Mouse (Mus musculus) lung, postnatal 36 days (tissue): Measurements from ENCODE around the gene Hmga1.

Source experiments
- DNase-seq: peaks from one replicate; pipeline ENCODE4 v3.0.0; 2022; ENCODE audit warnings: mixed read lengths

Hmga1 gene

DNA sequence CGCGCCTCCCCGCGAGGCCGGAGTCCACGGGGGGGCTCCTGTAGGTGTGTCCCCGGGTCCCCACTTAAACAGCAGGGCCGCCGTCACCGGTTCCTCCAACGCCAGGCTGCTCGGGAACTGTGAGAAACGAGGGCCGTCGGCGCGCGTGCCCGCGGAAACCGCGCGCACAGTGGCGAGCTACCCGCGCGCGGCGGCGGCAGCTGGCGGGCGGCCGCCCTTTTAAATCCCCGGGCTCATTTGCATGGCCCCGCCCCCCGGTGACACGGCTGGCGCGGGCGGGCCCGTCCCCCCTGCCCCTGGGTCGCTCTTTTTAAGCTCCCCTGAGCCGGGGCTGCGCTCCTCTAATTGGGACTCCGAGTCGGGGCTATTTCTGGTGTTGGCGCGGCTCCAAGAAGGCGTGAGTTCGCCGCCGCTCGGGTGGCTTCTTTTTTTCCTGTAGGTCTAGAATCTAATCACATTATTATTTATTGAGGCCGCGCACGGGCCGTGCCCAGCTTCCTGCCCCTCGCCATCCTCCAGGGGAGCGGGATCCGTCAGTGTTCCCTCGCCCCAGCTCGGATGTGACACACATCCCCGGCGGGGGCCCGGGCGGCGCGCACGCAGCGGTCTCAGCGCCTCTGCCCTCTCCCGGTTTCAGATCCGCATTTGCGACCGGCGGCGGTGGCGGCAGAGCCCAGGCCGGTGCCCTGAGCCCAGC, at the start of gene Hmga1:
Gene Hmga1, plus strand, starts transcription at position 183 of the 697 bp plus-strand sequence.
- peak; percentile 85 for DNase-seq

DNA sequence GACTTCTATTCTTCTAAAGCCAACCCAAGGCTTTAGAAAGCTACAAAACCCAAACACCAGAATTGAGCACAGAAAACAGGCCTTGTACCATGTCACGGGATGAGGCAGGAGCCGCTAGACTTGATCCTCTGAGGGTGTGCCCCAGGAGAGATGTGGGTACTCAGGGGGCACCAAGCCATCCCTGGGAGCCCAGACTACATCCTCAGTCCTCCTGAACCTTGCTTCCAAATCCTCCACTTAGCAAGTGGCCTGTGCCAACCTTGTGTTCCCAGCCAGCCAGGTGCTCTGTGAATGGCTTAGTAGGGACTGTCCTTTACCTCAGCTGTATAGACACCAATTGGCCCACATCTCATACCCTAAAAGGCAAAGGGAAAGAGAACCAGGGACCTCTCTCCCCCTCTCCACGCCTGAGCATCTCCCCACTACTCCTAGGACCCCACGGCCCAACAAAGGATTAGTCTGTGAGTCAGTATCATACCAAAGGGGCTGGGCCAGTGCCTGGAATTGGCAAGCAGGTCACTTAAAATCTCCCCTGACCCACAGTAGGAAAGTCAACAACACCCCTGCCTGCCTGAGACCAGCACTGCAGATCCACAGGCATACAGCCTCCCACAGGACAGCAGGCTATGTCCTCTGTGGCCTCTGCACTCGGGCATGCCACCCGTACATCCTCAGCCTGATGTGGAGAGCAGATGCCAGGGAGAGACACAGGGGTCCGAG, 49.3 kb upstream of the Hmga1 start:
- DNase-seq, result no peak

DNA sequence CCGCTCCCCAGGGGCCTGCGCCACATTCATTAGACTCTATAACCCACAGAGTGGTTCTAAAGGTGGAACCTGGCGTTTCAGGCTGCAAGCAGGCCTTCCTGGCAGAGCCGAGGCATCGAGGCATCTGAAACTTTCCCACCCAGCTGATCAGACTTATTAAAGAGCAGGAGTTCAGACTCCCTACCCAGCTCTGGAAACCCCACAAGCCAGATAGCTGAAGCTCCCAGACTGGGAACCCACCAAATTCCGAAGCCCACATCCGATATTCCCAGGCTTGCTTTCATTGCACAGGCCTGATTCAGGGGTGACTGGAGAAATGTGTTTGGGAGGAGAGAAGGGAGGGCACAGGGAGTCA, 48.7 kb upstream of the Hmga1 start:
- DNase-seq, result no peak

DNA sequence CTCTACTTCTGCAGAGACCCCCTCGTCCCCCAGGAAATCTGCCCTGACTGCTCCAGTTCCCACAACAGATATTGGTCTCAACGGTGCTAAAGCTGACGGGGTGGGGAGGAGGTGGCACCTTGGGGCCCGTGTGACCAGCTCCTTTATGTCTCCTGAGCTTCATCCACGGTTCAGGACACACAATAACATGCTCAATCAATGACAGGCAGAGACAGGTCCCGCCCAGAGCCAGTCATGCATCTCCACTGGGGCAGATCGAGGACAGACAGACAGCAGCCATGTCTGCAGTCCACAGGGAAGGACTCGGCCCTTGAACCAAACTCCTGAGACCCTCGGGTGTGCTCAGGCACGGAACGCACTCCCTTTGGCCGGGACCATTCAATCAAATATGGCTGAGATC, 48.3 kb upstream of the Hmga1 start:
- DNase-seq, result no peak

DNA sequence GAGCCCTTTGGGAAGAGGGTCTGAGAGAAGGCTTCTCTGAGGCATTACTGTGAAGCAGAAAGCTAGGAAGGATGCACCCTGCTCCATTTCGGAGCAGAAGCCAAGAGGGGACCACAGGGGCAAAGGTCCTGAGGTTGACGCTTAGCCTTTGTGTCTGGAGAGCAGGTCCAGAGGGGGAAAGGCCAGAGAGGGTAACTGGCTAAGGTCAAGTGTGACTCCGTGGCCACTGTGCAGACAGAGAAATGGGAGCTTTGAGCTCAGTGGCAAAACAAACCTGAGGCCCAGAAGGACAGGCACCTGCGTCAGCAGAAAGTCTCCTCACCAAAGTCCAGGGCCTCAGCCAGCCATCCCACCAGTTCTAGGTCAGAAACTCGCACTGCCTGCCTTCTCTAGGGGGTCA, 47.8 kb upstream of the Hmga1 start:
- DNase-seq, result no peak

DNA sequence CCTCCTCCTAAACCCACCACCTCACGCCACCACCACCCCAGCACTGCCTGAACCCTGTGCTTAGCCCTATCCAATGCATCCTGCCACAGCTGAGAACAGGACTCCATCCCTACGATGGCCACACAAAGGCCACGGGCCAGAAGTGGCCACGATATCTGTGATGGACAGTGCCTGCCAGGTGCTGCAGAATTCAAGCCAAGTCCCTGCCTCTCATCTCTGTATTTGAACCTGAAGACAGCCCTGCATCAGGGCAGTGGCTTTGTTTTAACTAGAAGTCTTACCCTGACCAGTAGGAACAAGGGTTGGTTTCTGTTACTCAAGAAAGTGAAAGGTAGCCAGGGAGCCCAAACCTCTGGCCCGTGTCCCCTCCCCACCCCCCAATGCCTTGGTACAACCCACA, 47.2 kb upstream of the Hmga1 start:
- no peak for DNase-seq

DNA sequence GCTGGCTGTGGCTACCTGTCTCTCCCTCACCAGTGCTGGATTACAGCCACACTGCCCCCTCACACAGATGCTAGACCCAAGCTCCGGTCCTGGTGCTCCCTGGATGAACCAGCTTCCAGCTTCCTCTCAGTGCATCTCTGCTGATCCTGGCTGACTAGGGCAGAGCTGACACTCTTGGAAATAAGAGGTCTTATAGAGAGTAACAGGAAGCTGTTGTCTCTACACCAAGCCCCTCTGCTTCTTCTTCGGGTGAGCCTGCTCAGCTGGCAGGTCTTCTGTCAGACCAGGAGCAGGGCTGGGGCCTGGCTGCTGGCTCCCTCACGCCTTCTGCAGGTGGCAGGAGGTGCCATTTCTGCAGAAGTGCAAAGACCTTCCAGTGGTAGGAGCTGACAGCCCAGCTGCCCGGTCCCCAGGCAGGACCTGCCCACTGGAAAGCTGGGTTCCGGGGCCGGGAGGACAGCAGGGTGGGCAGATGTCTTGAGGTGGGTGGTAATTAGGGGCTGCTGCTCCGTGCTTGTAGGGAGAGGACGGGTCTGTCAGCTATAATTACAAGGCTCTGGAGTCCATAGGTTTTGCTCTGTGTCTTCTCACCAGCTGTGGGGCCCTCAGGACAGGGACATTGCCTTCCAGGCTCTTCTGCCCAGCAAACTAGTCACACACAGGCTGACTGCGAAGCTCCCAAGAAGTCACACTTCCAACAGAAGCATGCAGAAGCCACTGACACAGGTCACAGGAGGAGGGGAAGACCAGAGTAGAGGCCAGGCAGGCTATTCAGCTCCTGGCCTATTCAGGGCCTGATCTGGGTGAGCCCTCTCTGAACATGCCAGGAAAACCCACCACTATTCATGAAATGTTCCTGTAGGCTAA, 45.8 kb upstream of the Hmga1 start:
- DNase-seq, result no peak

DNA sequence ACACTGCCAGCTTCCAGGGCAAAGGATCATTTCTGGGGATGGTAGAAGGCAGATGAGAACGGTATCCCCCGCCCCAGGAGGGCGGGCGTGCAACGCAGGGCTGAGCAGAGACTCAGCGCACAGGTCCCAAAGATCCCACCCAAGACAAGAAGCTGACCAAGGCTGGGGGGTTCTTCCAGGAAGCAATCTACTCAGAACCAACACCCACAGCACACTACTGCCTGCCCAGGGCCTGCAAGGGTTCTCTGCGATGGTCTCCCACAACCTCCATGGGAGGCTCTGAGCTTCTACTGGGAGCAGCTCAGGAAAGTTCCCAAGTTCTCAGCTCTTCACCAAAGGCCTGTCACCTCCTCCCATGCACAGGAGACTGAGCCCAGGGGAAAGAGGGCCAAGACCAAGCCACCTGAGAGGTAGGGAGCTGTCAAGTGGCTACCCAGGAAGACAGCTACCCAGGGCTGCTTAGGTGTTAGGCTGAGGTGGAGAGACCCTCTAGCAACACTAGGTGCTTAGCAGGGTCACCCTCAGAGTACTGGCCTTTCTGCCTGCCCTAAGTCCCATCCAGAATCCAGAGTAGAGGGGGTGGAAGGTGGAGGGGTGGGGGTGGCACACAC, 45.1 kb upstream of the Hmga1 start:
- DNase-seq, result no peak

DNA sequence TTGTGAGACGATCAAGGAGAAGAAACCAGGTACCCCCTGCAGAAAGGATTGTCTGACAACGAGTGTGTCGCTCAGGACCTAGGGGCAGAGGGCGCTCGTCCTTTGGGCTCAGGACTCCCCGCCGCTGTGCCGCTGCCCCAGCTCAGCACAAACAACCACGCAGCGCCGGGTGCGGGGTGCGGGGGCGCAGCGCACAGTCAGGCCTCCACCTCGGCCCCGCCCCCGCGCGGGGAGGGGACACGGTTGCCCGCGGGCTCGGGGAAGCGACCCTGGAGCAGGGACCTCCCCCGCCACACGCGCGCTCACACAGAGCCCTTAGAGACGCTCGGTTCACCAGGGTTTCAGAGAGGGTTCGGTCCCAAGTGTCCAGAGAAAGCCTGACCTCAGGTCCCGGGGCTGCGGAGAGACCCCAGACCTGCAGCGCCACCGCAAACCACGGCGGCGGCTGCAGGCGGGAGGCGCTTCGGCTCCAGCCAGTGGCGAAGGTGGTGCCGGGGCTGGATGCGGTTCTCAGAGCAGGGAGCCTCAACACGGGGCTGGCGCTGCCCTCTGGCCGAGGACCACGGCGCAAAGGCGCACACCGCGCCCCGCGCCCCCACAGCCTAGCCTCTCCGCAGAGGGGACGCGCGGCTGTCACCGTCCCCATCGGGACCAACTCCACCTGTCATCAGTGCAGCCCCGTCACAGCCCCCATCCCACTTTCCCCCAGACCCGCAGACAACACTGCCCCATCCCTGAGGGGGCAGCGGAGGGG, 44.3 kb upstream of the Hmga1 start:
- DNase-seq, result no peak

DNA sequence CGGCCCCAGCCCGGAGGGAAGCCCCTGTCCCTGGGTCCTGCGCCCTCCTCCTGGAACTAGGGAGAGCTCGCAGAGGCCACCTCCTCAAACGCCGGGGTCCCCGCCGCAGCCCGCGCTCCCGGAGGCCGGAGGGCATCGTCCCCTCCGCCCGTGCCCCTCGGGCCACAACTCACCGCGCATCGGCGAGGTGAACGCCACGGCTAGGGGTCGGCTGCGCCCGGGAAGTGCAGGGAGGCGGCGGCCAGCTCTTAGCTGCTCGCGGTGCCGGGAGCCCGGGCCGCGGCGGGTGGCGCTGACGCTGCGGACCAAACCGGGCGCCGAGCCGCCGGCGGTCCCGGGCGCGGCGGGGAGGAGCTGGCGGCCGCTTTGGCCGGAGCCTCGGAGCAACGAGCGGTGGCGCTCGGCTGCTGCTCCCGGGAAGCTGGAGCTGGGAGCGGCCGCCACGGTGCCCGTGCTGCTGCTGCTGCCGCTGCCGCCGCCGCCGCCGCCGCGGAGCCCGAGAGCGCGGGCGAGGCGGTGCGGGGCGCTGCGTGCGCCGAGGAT, 43.6 kb upstream of the Hmga1 start:
- DNase-seq, result no peak

DNA sequence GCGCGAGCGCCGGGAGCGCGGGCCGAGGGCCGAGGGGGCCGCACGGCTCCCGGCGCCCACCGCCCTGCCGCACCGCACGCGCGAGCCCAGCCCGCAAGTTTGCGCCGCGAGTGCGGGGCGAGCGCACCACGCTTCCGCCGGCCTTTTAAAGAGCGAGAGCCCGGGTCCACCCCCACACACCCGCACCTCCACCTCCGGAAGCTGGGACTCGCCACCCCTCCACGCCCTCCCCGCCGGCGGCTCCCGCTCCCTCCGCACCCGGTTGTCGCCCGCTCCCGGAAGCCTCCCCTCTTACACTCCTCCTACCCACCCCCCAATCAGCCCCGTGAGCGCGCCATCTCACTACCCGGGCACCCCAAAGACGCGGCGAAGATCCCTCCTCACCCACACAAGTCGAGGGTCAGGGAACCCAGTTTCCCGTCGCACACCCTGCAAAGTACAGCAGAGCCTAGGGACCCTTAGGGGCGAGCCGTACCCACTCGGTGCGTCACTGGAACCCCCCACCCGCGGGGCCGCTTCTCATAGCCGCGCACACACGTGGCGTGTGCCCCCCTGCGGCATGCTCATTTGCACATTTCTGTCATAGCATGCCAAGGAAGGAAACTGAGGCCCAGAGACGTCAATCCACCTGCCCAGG, 42.9 kb upstream of the Hmga1 start:
- no peak for DNase-seq

DNA sequence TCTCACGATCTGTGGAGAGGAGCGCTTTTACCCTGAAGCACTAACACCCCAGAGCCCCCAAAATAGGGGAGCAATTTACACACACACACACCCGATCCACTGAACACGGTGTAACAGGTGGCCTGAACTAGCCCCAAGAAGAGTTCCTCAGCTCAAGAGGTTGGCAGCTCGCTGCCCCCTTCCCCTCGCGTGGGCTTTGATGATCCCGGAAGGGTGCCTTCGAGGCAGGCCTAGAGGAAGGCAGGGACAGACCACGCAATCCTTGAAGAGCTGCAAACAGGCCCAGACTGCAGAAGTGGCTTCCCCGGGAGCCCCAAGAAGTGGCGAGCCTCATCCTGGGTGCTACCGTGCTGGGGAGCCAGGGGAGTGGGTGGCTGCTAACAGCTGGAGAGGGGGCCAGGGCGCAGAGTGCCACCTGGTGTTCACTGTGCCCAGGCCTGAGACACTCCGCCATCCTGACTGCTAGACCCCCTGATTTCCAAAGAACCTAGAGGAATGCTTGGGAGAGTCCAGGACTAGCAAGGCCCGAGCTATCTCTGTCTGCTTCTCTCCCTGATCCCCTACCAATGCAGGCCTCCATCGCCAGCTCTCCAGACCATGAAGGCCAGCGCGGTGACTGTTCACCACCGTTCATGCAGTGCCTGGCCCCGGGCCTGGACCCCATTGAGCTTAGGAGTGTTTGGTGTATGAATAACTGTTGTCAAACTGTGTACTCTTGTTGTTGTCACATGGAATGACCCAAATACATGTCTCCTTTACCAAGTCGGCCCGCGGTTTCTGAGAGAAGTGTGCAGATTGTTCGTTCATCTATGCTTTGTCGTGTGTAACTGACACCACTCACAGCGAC, 42.2 kb upstream of the Hmga1 start:
- DNase-seq, result no peak

DNA sequence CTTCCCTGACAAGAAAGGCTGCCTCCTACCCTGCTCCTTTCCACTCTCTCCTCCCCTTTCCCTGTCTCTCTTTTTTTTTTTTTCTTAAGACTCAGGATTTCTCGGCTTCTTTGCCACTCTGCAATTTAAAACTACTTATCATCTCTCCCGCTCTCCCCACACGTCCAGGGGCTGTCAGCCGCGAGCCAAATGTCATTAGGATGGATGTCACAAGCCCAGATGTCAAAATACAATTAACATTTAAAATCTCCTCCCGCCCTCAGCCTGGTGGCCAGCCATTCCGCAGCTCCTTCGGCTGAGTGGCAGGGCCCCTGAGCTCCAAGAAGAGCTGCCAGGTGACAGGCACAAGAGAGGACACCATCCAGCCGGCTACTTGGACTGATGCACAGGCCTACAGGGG, 38.0 kb upstream of the Hmga1 start:
- no peak for DNase-seq

DNA sequence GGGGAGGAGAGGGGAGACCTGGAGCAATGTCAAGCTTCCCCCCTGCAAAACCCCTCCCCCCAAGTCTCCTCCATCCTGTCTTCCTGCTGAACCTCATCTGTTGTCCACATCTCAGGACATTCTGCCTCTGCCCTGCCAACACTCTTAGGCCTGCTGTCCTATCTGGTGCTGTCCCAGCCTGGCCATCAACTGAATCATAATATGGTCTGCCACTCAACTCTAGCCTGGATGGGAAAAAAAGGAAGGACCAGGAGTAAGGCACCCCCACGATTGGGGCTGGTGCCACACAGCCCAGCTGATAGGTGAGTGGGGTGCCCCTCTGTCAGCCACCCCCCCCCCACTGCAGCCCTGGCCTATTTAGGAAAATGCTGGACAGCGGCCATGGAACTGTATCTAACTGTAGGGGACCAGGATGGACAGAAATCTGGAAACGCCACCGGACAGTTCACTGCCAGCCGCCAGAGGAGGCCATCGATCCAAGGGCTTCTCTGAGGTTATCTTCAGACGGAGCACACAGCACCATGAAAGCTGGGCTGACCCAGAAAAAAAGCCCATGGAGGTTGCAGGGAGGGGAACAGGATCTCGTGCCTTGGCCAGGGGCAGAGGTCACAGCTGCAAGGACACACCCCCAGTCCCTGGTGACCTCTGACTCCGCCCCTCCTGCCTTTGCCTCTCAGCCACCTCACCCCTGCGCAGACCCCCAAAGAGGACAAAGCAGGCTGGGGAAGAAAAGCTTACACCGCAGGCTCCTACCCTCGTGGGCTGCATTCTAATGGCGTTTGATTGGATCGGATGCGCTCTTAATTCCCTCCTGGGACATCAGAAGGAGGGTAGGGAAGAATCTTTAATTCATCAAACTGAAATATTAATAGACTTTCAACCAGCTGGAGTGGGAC, 37.3 kb upstream of the Hmga1 start:
- no peak for DNase-seq

DNA sequence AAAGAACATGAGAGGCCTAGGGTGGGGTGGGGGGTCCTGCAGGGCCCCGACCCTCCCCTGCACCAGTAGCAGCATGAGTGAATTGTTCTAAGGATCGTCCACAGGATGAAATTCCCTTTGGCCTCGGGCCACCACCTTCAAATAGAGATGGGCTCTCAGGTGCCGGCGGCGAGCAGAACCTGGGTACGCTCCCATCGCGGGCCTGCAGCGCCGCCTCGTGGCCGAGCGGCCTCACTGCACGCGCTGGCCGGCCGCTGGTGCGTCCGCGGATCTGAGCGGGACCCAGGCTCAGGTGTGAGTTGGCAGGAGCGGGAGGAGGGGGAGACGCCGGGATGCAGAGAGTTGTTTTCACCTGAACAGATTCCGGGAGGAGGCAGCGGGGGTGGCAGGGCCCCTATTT, 35.7 kb upstream of the Hmga1 start:
- peak; percentile 39 for DNase-seq

DNA sequence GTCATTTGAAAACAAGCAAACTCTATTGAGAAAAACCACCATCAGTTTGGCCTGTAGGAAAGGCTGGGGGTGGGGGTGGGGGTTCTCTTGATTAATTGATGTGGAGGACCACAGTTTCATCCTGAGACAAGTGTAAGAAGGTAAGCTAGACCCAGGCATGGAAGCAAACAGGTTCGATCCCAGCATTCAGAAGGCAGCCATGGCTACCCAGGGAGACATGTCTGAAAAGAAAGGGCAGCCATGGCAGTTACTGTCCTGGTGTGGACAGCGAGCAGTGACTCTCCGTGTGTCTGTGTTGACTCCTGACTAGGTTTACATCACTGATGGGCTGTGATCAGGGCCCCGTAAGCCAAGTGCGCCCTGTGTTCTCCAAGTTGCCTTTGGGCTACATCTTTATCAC, 35.0 kb upstream of the Hmga1 start, which contains the start of gene Grm4:
Gene Grm4, minus strand, starts transcription at position 101 of the 400 bp plus-strand sequence.
- no peak for DNase-seq

DNA sequence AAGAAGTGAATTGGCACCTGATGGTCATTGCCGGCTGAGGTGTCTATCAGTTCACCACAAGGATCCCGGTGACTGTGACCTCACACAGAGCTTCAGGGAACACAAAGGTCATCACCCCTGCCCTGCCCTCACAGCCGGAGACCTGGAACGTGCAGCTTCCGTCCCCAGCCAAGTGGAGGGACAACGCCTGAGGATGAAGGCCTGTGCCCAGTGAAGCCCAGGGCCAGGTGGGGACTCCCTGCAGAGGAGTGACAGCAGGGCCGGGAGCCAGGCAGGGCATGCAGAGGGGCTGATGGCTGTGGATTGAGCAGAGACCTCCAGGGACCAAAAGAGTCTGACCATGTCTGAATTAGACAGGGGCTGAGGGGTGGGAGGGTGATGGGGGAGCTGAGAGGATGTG, 33.2 kb upstream of the Hmga1 start:
- no peak for DNase-seq

DNA sequence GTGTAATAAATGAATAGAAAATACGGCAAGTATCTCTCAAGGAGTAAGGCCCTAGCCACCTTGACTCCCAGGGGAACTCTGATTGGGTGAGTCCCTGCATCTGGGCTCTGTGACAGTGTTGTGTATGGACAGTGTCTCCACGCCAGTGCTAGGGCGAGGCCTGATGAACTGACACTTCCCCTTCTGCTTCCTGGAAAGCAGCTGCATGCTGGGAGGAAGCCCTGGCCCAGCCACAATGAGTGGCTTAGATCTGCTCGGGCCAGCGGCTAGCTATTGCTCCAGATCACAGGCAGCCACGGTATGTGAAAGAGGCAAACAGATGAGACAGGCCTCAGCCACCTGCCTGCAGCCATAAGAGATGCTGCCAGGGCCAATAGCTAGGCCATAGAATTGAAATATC, 29.1 kb upstream of the Hmga1 start:
- no peak for DNase-seq

DNA sequence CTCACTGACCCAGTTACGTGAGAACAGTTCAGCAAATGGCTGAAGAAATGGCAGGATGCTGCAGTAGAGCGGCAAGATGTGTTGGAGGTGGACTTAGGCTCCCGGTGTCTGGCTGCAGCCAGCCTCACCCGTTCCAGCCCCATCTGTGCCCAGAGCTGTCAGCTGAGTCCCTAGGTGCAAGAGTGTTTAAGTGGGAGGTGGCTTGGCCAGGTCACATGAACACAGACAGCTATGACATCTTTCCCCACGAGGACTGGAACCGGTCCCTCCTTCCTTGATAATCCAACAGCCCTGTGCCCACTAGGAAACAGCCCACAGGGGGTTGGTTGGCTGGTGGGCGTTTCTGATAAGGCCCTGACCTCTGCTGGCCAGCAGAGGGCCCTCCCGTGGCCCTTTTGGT, 28.3 kb upstream of the Hmga1 start:
- no peak for DNase-seq

DNA sequence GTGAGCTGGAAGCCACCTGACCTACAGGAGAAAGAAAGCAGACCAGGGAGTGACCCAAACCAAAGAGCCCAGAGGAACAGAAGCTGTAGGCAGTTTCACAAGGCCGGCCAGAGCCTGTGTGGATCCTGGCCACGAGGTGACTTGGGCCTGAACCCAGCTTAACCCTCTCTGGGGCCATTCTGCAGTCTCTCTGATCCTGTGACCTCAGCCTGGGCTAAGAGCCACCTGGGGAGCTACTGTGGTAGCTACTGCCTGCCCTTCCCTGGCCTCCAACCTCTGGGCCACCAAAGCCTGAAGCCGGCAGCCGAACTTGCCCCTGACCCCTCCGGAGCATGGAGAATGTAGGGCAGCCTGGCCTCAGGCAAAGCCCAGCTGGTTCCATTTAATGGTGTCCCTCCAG, 27.5 kb upstream of the Hmga1 start:
- no peak for DNase-seq
